Mouse (Mus musculus): ENCODE data around the gene Hoxb3. TPM values are rescaled to one million over a fixed set of nuclear protein-coding genes. Genes with fewer than 3 reads are reported as not detected.
A peak's percentile ranks its signal among the peaks of the same experiment; 100 is the strongest.

The Hoxb3 gene
- total RNA-seq, 1 experiment from 2014 or later = 40.1 TPM

DNA sequence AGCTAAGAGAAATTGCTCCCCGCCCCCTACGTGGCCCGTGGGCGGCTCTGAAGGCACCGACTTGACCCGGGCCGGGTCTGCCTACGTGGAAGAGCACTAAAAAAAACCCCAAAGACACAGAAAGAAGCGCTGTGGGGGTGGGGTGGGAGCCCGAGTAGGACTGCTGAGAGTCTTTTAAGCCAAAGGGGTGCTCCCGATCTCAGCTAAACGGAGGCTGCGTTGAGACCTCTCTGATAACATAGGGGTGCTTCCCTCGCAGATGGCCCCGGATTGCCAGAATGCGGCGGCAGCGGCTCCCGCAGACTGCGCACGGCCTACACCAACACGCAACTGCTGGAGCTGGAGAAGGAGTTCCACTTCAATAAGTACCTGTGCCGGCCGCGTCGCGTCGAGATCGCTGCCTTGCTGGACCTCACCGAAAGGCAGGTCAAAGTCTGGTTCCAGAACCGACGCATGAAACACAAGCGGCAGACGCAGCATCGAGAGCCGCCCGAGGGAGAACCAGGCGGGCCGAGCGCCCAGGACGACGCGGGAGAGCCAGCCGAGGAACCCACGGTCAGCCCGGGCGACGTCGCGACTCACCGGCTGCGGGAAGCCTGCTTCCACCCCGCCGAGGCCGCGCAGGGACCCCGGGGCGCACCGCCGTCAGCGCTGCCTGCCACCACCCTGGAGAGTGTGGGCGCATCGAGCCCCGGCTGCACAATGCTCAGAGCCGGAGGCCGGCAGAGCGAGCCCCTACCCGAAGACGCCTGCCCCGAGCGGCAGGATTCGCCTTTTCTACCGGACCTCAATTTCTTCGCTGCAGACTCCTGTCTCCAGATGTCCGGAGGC is 29.8 kb downstream of the Hoxb3 start:
- DNase-seq = peak; percentile 60

DNA sequence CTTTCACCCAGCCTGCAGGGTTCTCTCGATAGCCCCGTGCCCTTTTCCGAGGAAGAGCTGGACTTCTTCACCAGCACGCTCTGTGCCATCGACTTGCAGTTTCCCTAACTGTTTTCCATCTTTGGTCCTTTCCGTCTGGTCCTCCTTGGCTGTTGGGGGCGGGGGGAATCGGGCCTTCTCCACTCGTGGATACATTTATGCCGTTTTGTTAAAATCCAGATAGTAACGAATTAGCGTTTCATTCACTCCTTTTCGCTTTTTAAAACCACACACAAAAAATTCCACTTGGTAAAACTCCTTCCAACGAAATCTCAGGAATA is 30.4 kb downstream of the Hoxb3 start:
- no peak for DNase-seq

DNA sequence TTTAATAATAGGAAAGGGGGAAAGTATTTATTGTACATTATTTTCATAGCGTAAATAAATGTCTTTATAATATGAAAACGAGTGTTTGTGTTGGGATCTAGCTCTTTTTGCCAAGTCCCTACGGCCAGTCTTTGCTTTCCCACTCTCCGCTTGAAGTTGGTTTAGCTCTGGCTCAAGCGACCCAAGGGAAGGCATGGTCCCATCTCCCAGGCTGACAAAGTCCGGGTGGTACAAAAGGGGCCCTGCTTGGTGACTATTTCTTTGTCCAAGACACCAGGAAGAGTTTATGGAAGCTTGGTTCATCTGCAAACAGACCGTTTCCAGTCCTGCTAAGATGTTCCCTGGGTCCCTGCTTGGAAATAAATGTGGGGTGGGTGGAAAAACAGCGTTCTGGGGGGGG is 30.8 kb downstream of the Hoxb3 start:
- no peak for DNase-seq

DNA sequence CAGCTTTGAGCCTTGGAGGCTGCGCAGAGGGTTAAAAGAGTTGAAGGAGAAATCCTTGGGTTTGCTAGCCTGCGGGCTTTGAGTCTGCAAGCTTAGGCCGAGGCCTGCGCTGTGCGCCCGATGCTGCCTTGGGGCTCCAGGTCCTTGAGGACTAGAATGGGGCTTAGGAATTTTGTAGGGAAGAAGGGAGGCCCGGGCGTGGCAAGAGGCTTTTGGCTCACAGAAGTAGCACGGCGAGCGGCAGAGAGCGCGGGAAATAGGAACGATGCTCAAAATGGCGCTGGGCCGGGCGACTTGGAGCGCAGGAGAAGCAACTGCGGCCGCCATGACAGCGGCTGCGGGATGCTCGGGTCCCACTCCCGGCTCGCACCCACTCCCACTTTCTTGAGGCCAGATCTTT is 31.2 kb downstream of the Hoxb3 start:
- peak; percentile 68 for DNase-seq

DNA sequence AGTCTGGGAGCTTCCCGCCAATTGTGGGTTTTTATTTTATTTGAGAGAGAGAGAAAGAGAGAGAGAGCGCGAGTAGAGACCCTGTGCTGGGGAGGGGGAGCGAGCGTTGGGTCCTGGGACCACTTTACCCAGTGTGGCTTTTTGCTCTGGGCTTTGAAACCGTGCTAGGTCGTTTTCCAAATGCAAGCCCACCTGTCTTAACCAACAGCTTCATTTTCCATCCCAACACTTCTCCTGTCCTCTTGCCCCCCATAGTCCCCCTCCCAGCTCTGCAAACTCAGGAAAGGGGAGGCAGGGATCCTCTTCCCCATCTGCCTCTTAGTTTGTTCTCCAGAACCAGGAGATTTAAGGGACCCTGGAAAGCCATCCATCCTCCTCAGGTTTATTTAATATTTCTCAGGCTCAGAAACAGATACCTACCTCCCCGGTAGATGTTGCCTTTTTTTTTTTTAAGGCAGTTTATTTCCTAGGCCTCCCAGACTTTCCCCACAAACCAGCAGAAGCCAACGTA is 31.7 kb downstream of the Hoxb3 start:
- no peak for DNase-seq

DNA sequence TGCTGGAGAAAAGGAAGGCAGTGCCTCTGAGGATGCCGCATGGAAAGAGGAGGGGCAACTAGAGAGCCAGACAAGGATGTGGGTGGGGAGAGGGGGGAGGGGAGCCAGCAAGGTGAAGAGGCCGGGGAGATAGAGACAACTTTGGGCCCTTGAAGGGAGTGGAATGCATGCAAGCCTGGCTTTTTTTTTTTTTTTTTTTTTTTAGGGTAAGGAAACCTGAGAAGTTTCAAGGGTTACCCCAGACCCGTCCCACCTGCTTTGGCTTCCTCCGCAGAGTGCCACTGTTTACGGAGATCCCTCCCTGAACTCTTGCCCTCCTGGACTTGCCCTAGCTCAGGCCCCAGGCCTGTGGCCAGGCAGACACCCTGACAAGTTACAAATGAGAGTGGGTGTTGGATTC is 40.7 kb downstream of the Hoxb3 start:
- DNase-seq = no peak

DNA sequence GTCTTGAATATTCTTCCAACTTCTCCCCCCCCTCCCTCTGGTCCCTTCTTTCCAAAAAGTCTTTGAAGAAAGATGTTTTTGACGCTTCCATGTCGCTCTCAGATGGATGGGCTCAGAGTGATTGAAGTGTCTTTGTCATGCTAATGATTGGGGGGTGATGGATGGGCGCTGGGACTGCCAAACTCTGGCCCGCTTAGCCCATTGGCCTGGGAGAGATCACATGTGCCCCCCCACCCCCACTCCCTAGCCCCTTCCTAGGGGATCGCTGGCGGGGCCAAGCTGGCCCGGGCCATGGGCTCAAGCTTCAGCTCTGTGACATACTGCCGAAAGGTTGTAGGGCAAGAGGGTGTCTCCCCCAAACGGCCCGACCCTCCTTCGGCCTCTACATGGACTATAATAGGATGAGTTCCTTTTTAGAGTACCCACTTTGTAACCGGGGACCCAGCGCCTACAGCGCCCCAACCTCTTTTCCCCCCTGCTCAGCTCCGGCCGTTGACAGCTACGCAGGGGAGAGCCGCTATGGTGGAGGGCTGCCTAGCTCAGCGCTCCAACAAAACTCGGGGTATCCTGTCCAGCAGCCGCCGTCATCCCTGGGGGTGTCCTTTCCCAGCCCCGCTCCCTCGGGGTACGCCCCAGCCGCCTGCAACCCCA is 42.4 kb downstream of the Hoxb3 start, which contains the start of gene Hoxb1:
TSS of gene Hoxb1 (plus strand) at position 312 of the 651 bp plus-strand sequence.
- DNase-seq = no peak

DNA sequence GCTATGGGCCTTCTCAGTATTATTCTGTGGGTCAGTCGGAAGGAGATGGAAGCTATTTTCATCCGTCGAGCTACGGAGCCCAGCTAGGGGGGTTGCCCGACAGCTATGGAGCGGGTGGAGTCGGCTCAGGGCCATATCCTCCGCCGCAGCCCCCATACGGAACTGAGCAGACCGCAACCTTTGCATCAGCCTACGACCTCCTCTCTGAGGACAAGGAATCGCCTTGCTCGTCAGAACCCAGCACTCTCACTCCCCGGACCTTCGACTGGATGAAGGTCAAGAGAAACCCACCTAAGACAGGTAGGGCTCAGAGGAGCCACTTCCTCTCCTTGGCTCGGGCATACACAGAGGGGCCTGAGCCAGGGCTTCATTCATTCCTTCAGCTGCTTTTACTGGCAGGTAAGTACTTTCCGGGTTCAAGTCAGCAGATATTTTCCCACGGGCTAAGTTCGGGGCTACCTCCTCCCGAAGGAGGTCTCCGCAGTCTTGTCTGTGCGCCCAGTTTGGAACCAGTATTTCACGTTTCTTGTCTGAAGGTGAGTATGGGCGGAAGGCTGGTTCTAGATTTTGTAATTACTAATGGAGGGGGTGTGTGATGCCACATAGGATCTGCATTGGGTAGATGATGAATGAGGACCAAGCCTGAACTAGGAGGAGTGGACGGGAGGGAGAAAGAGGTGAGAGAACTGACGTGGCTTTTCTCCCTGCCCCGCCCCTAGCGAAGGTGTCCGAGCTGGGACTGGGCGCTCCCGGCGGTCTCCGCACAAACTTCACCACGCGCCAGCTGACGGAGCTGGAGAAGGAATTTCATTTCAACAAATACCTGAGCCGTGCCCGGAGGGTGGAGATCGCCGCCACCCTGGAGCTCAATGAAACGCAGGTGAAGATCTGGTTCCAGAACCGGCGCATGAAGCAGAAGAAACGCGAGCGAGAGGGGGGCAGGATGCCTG is 43.2 kb downstream of the Hoxb3 start:
- DNase-seq = no peak

DNA sequence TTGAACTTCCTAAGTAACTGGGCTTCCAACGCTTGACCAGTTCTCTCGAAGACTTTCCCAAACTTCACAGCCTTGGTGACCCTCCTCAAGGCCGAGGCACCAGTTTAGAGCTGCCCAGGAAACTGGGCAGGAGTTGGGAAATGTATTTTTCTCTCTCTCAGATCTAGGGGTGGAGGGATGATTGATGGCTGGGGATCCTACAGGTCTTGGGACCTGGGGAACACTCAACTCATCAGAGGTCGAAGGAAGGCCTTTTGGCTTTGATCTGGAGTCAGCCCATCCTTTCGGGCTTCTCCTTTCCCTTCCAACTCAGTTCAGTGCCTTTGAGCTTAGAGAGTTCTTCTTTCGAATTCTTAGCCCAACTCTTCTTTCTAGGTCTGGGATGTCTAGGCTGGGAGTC is 44.0 kb downstream of the Hoxb3 start:
- DNase-seq = no peak

DNA sequence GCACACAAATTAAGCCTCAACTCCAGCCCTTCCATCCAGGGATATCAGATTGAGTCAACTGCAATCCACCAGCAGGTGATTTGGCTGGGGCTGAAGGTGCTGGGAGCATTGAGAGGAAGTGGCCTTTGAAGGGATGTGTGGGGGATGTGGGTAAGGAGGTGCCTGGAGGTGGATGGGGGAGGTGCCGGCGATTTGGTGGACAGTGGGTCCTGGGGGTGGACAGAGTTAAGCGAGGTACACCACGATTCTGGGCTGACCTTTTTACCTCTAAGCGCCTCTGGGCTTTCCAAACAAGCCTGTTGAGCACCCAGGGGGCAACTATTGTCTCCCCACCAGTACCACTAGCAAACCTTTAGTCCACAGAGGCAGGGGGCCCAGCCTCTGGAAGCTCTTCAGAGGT is 45.6 kb downstream of the Hoxb3 start:
- DNase-seq = no peak

DNA sequence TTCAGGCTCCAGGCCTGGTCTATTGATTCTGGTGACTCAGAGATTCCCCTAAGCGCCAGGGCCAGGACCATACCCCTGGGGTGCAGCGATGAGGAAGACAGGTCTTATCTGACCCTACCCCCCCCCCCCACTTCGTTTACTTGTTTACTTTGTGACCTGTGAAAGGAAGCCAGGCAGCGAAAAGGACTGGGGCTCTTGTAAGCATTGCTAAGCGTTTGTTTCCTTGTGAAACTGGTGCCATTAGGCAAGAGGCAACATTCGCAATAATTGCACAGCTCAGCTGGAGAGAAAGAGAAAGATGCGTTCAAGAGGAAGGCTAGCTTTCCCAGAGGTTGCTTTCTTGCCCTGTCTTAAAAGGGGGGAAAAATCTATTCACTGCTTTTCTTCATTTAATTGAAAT is 46.0 kb downstream of the Hoxb3 start:
- no peak for DNase-seq

DNA sequence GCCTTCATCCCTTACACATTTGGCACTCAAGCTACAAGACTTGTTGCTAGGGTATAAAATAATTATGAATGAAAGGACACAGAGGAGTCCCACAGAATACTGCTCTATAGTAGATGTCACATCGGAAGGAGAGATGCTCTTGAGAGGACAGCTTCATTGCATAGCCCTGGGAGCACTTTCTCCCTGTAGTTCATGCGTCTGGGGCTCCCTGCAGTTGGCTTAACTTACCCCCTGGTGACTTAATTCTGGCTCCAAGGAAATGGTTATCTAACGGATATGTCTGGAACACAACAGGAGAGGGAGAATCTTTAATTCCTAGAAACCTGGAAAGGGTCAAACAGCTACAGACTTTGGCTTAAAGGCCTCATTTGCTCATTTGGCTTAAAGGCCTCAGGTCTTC is 48.6 kb downstream of the Hoxb3 start:
- DNase-seq = no peak

DNA sequence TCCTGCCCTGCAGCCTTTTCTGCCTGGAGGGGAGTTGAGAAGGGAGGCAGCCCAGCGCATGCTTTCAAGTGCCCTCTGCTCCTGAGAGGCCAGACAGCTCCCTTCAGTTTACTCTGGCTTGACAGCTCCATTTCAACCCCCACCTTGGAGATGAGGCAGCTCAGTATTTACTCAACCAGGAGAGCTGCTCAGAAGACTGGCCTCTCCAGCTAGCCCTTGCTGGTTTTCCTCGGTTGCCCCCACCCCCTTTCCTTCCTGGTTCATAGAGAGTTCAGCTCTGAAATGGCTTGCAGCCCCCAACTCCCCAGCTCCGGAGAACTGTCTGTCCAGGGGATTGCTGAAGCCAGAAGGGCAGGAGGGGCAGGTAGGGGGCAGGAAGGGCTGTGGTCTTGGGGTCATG is 49.4 kb downstream of the Hoxb3 start:
- DNase-seq = no peak

DNA sequence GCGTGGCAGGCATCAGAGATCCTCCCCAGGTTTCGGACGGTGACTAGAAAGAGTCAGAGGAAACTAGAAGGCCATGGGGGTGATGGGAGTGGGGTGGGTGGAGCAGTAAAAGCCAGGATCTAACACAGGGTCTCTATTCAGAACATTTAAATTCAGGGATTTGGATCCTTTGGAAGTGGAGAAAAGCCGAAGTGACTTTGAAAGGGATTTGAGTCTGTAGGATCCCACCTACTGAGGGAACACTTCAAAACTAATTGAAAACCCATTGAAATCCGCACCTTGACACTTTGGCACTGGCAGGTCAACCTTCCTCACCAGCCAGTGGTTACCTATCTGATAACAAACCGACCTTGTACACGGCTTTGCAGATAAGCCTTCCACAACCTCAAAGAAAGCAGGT is 51.7 kb downstream of the Hoxb3 start:
- no peak for DNase-seq

DNA sequence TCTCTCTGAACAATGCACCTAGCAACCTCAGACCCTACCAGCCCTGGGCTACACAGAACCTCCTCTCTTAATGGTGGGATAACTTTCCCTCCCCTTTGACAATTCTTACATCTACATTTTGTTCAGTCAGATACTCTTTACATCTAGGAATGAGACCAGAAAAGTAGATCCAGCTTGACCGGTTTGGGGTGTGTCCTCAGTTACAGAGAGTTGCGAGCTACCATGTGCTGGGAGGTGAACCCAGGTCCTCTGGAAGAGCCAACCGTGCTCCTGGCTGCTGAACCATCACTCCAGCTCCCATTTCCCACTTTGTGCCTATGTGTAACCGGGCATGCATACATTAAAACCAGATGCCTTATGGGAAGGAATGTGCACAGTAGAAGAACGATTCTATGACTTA is 60.3 kb downstream of the Hoxb3 start:
- no peak for DNase-seq

DNA sequence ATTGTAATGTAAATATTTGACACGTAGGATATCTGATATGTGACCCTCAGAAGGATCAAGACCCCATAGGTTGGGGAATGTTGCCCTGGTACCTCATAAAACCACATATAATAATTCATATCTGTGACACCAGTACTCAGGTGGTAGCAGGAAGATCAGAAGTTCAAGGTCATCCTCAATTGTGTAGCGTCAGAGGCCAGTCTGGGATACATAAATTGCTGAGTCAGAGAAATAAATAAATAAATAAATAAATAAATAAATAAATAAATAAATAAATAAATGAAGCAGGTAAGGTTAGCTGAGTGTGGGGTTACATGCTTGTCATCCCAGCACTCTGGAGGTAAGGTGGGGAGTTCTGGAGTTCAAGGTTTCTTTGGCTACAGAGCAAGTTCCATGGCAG is 64.5 kb downstream of the Hoxb3 start:
- no peak for DNase-seq

DNA sequence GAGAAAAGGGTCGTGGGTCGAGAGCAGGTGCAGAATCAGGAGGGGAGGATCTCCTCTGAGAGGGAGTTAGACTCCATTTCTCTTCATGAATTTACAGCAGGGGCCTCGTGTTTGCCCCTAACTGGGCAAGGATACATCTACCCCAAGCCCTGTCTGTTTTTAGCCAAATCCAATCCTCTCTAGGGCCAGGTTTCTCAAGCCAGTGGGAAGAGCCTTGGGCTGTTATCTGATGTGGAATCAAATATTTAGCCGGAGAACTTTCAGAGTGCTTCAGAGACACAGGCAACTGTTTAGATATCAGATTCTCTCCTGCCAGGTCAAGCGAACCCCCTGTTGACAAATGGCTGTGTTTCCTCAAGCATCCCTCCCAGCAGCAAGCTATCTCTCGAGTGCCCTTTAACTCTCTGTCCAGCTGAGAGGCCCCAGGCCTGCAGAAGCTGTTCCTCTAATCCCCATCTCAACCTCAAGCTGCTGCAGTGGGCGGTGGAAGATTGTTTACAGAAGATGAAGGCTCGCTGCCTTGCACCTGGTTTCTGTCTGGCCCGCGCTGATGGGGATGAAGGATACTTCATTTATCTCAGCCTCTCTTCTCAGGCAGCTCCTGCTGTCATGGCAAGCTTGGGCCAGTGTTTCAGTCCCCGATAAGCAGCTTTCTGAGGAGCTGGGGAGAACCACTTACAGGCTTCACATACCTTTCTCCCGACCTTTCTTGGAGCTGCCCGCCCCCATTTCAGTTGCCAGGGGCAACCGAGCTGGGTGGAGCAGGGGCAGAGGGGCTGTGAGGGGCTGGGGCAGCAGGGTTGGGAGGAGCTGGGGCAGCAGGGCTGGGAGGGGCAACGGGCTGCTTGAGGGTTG is 73.9 kb downstream of the Hoxb3 start:
- DNase-seq = no peak

Data from adrenal gland, postnatal 25 days (tissue).